Mouse (Mus musculus) E14TG2a.4 (cell line): Measurements from ENCODE around the gene Gm17409.

Experiments used
- H3K27me3 ChIP-seq: 2 replicates; pipeline ENCODE4 v1.6.1; 2014; ENCODE audit warnings: low read length, control low read depth; ENCODE audit not compliant: insufficient read depth
- H3K36me3 ChIP-seq: 2 replicates; pipeline ENCODE4 v1.6.1; 2014; ENCODE audit warnings: low read length, control low read depth; ENCODE audit not compliant: insufficient read depth
- H3K4me1 ChIP-seq: replicated peaks from 2 replicates; pipeline ENCODE4 v1.6.1; 2014; ENCODE audit warnings: low read depth, low read length, control low read depth
- H3K4me3 ChIP-seq: replicated peaks from 2 replicates; pipeline ENCODE4 v1.5.1; 2014; ENCODE audit warnings: mild to moderate bottlenecking, low read length
- H3K9me3 ChIP-seq: 2 replicates; pipeline ENCODE4 v1.6.1; 2014; ENCODE audit warnings: low read length, control low read depth
- CTCF ChIP-seq: conservative IDR thresholded peaks from 2 replicates; pipeline ENCODE4 v1.5.1; 2014; ENCODE audit warnings: low read length
- NANOG ChIP-seq: IDR thresholded peaks from 2 replicates; pipeline ENCODE4 v1.6.1; 2014; ENCODE audit warnings: borderline replicate concordance, low read length, mixed read lengths
- POU5F1 ChIP-seq: IDR thresholded peaks from 2 replicates; pipeline ENCODE4 v1.6.1; 2014; ENCODE audit warnings: low read length, borderline replicate concordance

The Gm17409 gene

DNA sequence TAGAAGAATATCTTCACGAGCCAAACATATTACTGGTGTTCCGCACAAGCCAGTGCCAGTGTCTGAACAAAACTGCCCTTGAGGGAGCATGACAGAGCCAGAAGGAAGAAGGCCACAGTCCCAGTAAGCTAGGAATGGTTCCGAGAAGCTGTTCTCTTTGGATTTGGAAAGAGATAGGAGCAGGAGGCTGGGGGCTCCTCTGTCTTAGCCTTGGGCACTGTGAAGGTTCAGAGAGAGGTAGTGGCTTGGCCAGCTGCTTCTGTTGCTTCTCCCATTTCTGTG, 17.3 kb downstream of the Gm17409 start:
- peaks cover 17% of the 10 kb centered on the region for H3K4me1 ChIP-seq
- no peaks in the 10 kb centered on the region for H3K27me3 ChIP-seq
- H3K36me3 ChIP-seq: no peaks in the 10 kb centered on the region
- peaks cover 5% of the 10 kb centered on the region for H3K9me3 ChIP-seq
- no peak overlapping the region for H3K4me3 ChIP-seq
- no peak for TF ChIP-seq POU5F1
- TF ChIP-seq NANOG: no peak
- TF ChIP-seq CTCF: no peak

DNA sequence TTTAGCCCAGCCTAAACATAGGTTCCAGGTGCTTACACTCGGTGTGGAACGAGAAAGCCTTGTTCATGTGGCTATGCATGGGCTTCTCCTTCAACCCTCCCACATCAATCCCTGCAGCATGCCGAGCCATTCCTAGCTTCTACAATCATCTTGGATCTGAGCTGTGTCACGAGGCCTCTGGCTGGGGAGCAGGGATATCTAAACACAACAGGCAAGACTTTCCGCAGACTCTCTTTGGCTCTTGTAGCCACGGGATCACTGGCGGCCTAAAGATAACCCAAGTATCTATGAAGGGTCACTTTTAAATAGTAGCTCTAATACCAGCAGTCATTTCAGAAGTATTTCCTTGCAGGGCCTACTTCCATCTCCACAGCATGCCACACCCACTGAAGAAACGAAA, 18.5 kb downstream of the Gm17409 start:
- TF ChIP-seq NANOG (no peak), POU5F1 (no peak), CTCF (no peak)
- Histone ChIP-seq H3K36me3 (no peaks in the 10 kb centered on the region), H3K4me3 (no peak overlapping the region), H3K27me3 (no peaks in the 10 kb centered on the region), H3K9me3 (peaks cover 5% of the 10 kb centered on the region), H3K4me1 (peaks cover 17% of the 10 kb centered on the region)

- Histone ChIP-seq H3K4me3 (no peak overlapping the region), H3K27me3 (no peaks in the 10 kb centered on the region), H3K4me1 (peaks cover 16% of the 10 kb centered on the region), H3K9me3 (peaks cover 5% of the 10 kb centered on the region), H3K36me3 (no peaks in the 10 kb centered on the region)
- no peak for TF ChIP-seq NANOG
- no peak for TF ChIP-seq CTCF
- no peak for TF ChIP-seq POU5F1
Observed at GRCm38 (mm10) chr2:58489275-58489674, 19.4 kb downstream of the Gm17409 start.

DNA sequence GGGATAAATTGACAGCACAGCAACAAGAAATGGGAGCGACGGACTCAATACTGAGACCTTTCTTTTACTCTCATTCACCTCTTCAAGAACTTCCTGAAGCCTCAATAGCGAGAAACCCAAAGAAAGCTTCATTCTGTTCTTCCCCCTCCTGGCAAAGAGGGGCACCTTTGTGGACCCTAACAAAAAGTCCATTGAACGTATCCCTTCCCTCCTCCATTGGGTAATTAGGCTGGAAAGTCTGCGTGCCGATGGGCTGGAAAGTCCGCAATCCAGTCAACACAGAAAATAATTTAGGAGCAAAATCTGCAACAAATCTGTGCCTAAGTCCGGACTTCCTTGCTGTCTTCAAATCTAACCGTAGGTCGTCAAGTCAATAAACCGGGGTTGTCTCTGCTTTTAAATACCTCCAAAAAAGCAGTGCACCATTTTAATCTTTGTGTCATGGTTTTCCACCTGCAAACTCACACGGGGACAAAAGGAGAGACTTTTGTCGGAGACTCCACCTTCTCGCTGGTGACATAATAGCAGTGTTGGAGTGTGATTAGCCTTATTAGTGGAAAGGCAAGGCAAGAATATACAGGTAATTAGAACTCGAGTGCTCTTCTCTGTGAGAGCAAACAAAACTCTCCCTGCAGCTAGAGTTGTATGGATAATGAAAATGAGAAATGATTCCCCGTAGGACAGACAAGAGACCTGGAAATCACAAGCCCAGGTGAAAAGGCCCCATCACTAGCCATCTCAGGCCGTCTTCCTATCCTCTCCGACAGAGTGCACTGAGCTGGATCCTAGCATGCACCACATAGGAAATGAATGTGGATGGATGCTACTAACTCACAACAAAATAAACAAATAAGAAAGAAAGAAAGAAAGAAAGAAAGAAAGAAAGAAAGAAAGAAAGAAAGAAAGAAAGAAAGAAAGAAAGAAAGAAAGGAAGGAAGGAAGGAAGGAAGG, 24.0 kb downstream of the Gm17409 start:
- H3K36me3 ChIP-seq: no peaks in the 10 kb centered on the region
- H3K4me3 ChIP-seq: no peak overlapping the region
- no peaks in the 10 kb centered on the region for H3K27me3 ChIP-seq
- H3K4me1 ChIP-seq: no peaks in the 10 kb centered on the region
- no peak for TF ChIP-seq POU5F1
- no peak for TF ChIP-seq NANOG
- no peaks in the 10 kb centered on the region for H3K9me3 ChIP-seq

GRCm38 (mm10) chr2:58495271-58495670, 25.4 kb downstream of the Gm17409 start:
- no peaks in the 10 kb centered on the region for H3K27me3 ChIP-seq
- no peaks in the 10 kb centered on the region for H3K9me3 ChIP-seq
- TF ChIP-seq NANOG (no peak), CTCF (no peak), POU5F1 (no peak)
- H3K36me3 ChIP-seq: no peaks in the 10 kb centered on the region
- no peak overlapping the region for H3K4me3 ChIP-seq
- no peaks in the 10 kb centered on the region for H3K4me1 ChIP-seq

- TF ChIP-seq CTCF: no peak
- no peak for TF ChIP-seq POU5F1
- TF ChIP-seq NANOG: no peak
- no peak overlapping the region for H3K4me3 ChIP-seq
- no peaks in the 10 kb centered on the region for H3K27me3 ChIP-seq
- no peaks in the 10 kb centered on the region for H3K9me3 ChIP-seq
- H3K36me3 ChIP-seq: no peaks in the 10 kb centered on the region
- H3K4me1 ChIP-seq: no peaks in the 10 kb centered on the region
Observed at GRCm38 (mm10) chr2:58496647-58497410, 26.9 kb downstream of the Gm17409 start.

GRCm38 (mm10) chr2:58505306-58506090, 35.6 kb downstream of the Gm17409 start:
- Histone ChIP-seq H3K27me3 (no peaks in the 10 kb centered on the region), H3K4me3 (no peak overlapping the region), H3K4me1 (no peaks in the 10 kb centered on the region), H3K36me3 (no peaks in the 10 kb centered on the region), H3K9me3 (no peaks in the 10 kb centered on the region)
- TF ChIP-seq POU5F1 (no peak), CTCF (no peak), NANOG (no peak)

- Histone ChIP-seq H3K36me3 (no peaks in the 10 kb centered on the region), H3K4me1 (peaks cover 12% of the 10 kb centered on the region), H3K4me3 (no peak overlapping the region), H3K27me3 (no peaks in the 10 kb centered on the region), H3K9me3 (peaks cover 5% of the 10 kb centered on the region; the same call in 1 of the 2 replicates)
- no peak for TF ChIP-seq NANOG
Observed at GRCm38 (mm10) chr2:58510192-58510591, 40.3 kb downstream of the Gm17409 start.
